Mouse (Mus musculus): ENCODE data around the gene Rp2.
A peak's percentile ranks its signal among the peaks of the same experiment; 100 is the strongest.

DNA sequence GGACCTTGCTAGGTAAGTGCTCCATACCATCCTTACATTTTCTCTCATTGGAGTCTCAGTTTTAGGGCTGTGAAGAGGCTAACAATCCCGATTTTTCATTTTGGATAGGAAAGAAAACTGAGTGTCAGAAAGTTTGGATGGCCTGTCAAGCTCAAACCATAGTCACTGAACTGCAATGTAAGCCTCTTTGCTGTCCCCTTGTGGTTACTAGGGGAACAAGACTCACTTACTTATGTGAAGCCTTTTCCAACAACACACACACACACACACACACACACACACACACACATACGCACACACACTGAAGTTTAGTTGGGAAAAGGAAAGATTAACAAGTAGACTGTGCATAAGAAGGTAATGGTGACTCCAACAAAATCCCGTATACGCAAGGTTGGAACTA lies 39.8 kb downstream of the Rp2 start:
- TF ChIP-seq CTCF (IDR thresholded peaks at IDR 0.05; ENCODE audit: low read depth) (peak; percentile 43), EP300 (IDR thresholded peaks at IDR 0.05; ENCODE audit: low read depth) (no peak)

Data from heart, postnatal 0 days (tissue).